22 mouse cellular contexts compared by ENCODE assay signal in the genomic region with DNA sequence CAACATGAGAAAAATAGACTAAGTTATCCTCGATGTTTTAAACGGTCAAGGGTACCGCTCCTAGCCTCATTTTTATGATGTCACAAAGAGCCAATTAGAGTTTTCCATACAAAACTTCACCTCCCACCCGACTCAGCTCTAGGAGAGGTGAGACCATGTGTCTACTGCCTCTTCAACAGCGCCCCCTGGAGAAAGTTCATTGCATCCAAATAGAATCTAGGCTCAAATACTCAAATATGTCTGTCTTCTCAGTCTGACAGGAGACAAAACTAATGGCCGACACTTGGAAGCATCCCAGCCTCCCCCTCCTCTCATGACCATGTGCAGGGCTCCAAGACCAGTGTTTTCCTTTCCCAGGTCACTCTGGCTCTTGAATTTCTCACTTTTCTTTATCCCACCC.
DNase-seq lines count a peak whose midpoint lies in the region; ATAC-seq lines count a peak whose summit lies in the region.
"Had no signal": no experiment of that assay in that cellular context is flagged by ENCODE, and none has a peak within 500 bp of the region (broad histone marks: within the 10 kb centered on the region; RNA-seq: fewer than 3 reads in every experiment).

No protein-coding gene starts in this region.

- H3K9ac ChIP-seq in hindbrain, embryonic 13.5 days, result no peak overlapping the region
- no peak overlapping the region for H3K9ac ChIP-seq in hindbrain, embryonic 11.5 days (ENCODE audit: low read depth, low read length)
- H3K9ac ChIP-seq in midbrain, embryonic 14.5 days (replicated peaks; ENCODE audit: low read length), result no peak overlapping the region
- H3K9ac ChIP-seq: lung, embryonic 14.5 days had no signal

- H3K27ac ChIP-seq in hindbrain, embryonic 13.5 days, result peak overlapping the region; percentile 52; the same call in 1 of the 2 replicates
- H3K27ac ChIP-seq in hindbrain, embryonic 11.5 days (ENCODE audit: low read depth, low read length), result no peak overlapping the region
- H3K27ac ChIP-seq in midbrain, embryonic 14.5 days (replicated peaks; ENCODE audit: low read depth, low read length), result no peak overlapping the region
- no peak overlapping the region for H3K27ac ChIP-seq in midbrain, embryonic 10.5 days (replicated peaks)
- H3K27ac ChIP-seq: embryonic facial prominence, embryonic 10.5 days; limb, embryonic 10.5 days had no signal

- H3K36me3 ChIP-seq in hindbrain, embryonic 13.5 days, result no peaks in the 10 kb centered on the region
- H3K36me3 ChIP-seq in hindbrain, embryonic 11.5 days (ENCODE audit: control insufficient read depth, insufficient read depth, low read length), result no peaks in the 10 kb centered on the region
- H3K36me3 ChIP-seq in midbrain, embryonic 14.5 days (ENCODE audit: control insufficient read depth, insufficient read depth, low read length), result no peaks in the 10 kb centered on the region
- H3K36me3 ChIP-seq in midbrain, embryonic 10.5 days, result no peaks in the 10 kb centered on the region
- H3K36me3 ChIP-seq: embryonic facial prominence, embryonic 10.5 days; limb, embryonic 10.5 days had no signal

- DNase-seq in hindbrain, embryonic 11.5 days (ENCODE audit: low spot score), result no peak
- DNase-seq in midbrain, embryonic 14.5 days, result peak; percentile 52
- DNase-seq in midbrain, embryonic 10.5 days (ENCODE audit: low spot score), result no peak
- DNase-seq in ES-CJ7 (ENCODE audit: low read depth, low spot score), result peak; percentile 67
- peak; percentile 27 for DNase-seq in retina, postnatal 1 day
- no peak for DNase-seq in frontal cortex, postnatal 36 days (ENCODE audit: low spot score in 2 of 2)
- DNase-seq: adrenal gland, postnatal 10 days; B cell, adult 2 months; cerebellum, adult 11 months; gastrocnemius, postnatal 10 days; heart, adult 18-20 months; heart, postnatal 36 days; kidney, adult 11 months; kidney, postnatal 10 days; lung, embryonic 14.5 days; lung, postnatal 4 days; thymus, postnatal 36 days had no signal

- WGBS in hindbrain, embryonic 13.5 days, result 58% methylated on average over 6 of the region's 6 CpGs
- 55% methylated on average over 6 of the region's 6 CpGs for WGBS in hindbrain, embryonic 11.5 days
- 54% methylated on average over 6 of the region's 6 CpGs for WGBS in midbrain, embryonic 14.5 days
- WGBS in midbrain, embryonic 10.5 days, result 66% methylated on average over 6 of the region's 6 CpGs

- H3K27me3 ChIP-seq in hindbrain, embryonic 13.5 days, result no peaks in the 10 kb centered on the region
- H3K27me3 ChIP-seq in hindbrain, embryonic 11.5 days (ENCODE audit: control insufficient read depth, insufficient read depth, low read length), result no peaks in the 10 kb centered on the region
- H3K27me3 ChIP-seq in midbrain, embryonic 14.5 days (ENCODE audit: control insufficient read depth, insufficient read depth, low read length), result no peaks in the 10 kb centered on the region
- no peaks in the 10 kb centered on the region for H3K27me3 ChIP-seq in midbrain, embryonic 10.5 days (ENCODE audit: low read depth, poor library complexity, severe bottlenecking)

- H3K4me1 ChIP-seq in hindbrain, embryonic 13.5 days (replicated peaks), result peaks cover 42% of the 10 kb centered on the region
- no peaks in the 10 kb centered on the region for H3K4me1 ChIP-seq in hindbrain, embryonic 11.5 days (replicated peaks; ENCODE audit: control insufficient read depth, insufficient read depth, low read length)
- H3K4me1 ChIP-seq in midbrain, embryonic 14.5 days (ENCODE audit: control insufficient read depth, insufficient read depth, low read length), result peaks cover 25% of the 10 kb centered on the region
- peaks cover 5% of the 10 kb centered on the region; the same call in 1 of the 2 replicates for H3K4me1 ChIP-seq in midbrain, embryonic 10.5 days

- ATAC-seq in hindbrain, embryonic 13.5 days (ENCODE audit: low FRiP score), result no peak
- no peak for ATAC-seq in hindbrain, embryonic 11.5 days (ENCODE audit: low FRiP score)
- ATAC-seq in midbrain, embryonic 14.5 days (ENCODE audit: low FRiP score, low TSS enrichment), result no peak
- ATAC-seq: activated CD4-positive, CD25-positive, alpha-beta regulatory T cell, adult 4 months had no signal

- H3K4me3 ChIP-seq in hindbrain, embryonic 13.5 days, result no peak overlapping the region
- no peak overlapping the region for H3K4me3 ChIP-seq in hindbrain, embryonic 11.5 days (ENCODE audit: low read depth, low read length)
- H3K4me3 ChIP-seq in midbrain, embryonic 14.5 days (replicated peaks; ENCODE audit: low read depth, low read length), result no peak overlapping the region
- no peak overlapping the region for H3K4me3 ChIP-seq in midbrain, embryonic 10.5 days
- H3K4me3 ChIP-seq: embryonic facial prominence, embryonic 10.5 days; limb, embryonic 10.5 days had no signal

- no peak overlapping the region for H3K4me2 ChIP-seq in hindbrain, embryonic 13.5 days
- no peak overlapping the region for H3K4me2 ChIP-seq in hindbrain, embryonic 11.5 days (replicated peaks; ENCODE audit: low read depth, low read length)
- no peak overlapping the region for H3K4me2 ChIP-seq in midbrain, embryonic 14.5 days (ENCODE audit: low read length)
- H3K4me2 ChIP-seq: liver, embryonic 11.5 days; lung, embryonic 14.5 days had no signal

- no peaks in the 10 kb centered on the region for H3K9me3 ChIP-seq in hindbrain, embryonic 13.5 days
- H3K9me3 ChIP-seq in hindbrain, embryonic 11.5 days (ENCODE audit: control insufficient read depth, low read length), result no peaks in the 10 kb centered on the region
- H3K9me3 ChIP-seq in midbrain, embryonic 14.5 days (ENCODE audit: control insufficient read depth, low read length), result no peaks in the 10 kb centered on the region
- no peaks in the 10 kb centered on the region for H3K9me3 ChIP-seq in midbrain, embryonic 10.5 days (replicated peaks)
- H3K9me3 ChIP-seq: embryonic facial prominence, embryonic 10.5 days; limb, embryonic 10.5 days had no signal

Comparison
In these comparisons a context has a peak if more than half of its experiments do, and no peak if none do; other contexts are left out.
1. DNase-seq: peak in midbrain, embryonic 14.5 days (single experiment), ES-CJ7 (single experiment) and retina, postnatal 1 day (single experiment); none in hindbrain, embryonic 11.5 days (single experiment), midbrain, embryonic 10.5 days (single experiment) and frontal cortex, postnatal 36 days (0 of 2).